Mouse (Mus musculus): ENCODE measurements around the gene Asic2.

Asic2 gene

GRCm38 (mm10) chr11:81570406-81570805 is 397.9 kb downstream of the Asic2 start:
- H3K27me3 ChIP-seq (ENCODE audit: insufficient read depth, low read length), result no peaks in the 10 kb centered on the region
- H3K4me3 ChIP-seq (replicated peaks; ENCODE audit: low read length), result no peak overlapping the region
- H3K36me3 ChIP-seq (ENCODE audit: insufficient read depth, low read length), result no peaks in the 10 kb centered on the region
- TF ChIP-seq POU5F1 (IDR thresholded peaks at IDR 0.05; ENCODE audit: borderline replicate concordance, low read length), result no peak
- TF ChIP-seq CTCF (conservative IDR thresholded peaks at IDR 0.05; ENCODE audit: low read length), result no peak
- TF ChIP-seq NANOG (IDR thresholded peaks at IDR 0.05; ENCODE audit: borderline replicate concordance, low read length), result no peak
- H3K4me1 ChIP-seq (replicated peaks; ENCODE audit: low read depth, low read length), result 0 out of 2 replicates have a peak, but pooled peaks cover 4% of the 10 kb centered on the region
- no peaks in the 10 kb centered on the region for H3K9me3 ChIP-seq (ENCODE audit: low read length)

- Histone ChIP-seq H3K36me3 (ENCODE audit: insufficient read depth, low read length) (no peaks in the 10 kb centered on the region), H3K9me3 (ENCODE audit: low read length) (no peaks in the 10 kb centered on the region), H3K4me3 (replicated peaks; ENCODE audit: low read length) (no peak overlapping the region)
Measured at GRCm38 (mm10) chr11:81564857-81565256, 403.4 kb downstream of the Asic2 start.

GRCm38 (mm10) chr11:81560374-81560773 is 407.9 kb downstream of the Asic2 start:
- H3K4me1 ChIP-seq (replicated peaks; ENCODE audit: low read depth, low read length), result 0 out of 2 replicates have a peak, but pooled peaks cover 5% of the 10 kb centered on the region
- peaks cover 4% of the 10 kb centered on the region; the same call in 1 of the 2 replicates for H3K27me3 ChIP-seq (ENCODE audit: insufficient read depth, low read length)
- no peaks in the 10 kb centered on the region for H3K36me3 ChIP-seq (ENCODE audit: insufficient read depth, low read length)
- peaks cover 10% of the 10 kb centered on the region for H3K9me3 ChIP-seq (ENCODE audit: low read length)
- TF ChIP-seq CTCF (conservative IDR thresholded peaks at IDR 0.05; ENCODE audit: low read length) (no peak), NANOG (IDR thresholded peaks at IDR 0.05; ENCODE audit: borderline replicate concordance, low read length) (no peak), POU5F1 (IDR thresholded peaks at IDR 0.05; ENCODE audit: borderline replicate concordance, low read length) (no peak)
- H3K4me3 ChIP-seq (replicated peaks; ENCODE audit: low read length), result no peak overlapping the region

More at GRCm38 (mm10) chr11:81564857-81565256, 403.4 kb downstream of the Asic2 start:
- Histone ChIP-seq H3K4me1 (replicated peaks; ENCODE audit: low read depth, low read length) (0 out of 2 replicates have a peak, but pooled peaks cover 5% of the 10 kb centered on the region), H3K27me3 (ENCODE audit: insufficient read depth, low read length) (peaks cover 4% of the 10 kb centered on the region; the same call in 1 of the 2 replicates)
- TF ChIP-seq NANOG (IDR thresholded peaks at IDR 0.05; ENCODE audit: borderline replicate concordance, low read length), result no peak
- TF ChIP-seq POU5F1 (IDR thresholded peaks at IDR 0.05; ENCODE audit: borderline replicate concordance, low read length), result no peak
- TF ChIP-seq CTCF (conservative IDR thresholded peaks at IDR 0.05; ENCODE audit: low read length), result no peak

- Histone ChIP-seq H3K4me3 (replicated peaks; ENCODE audit: low read length) (no peak overlapping the region), H3K4me1 (replicated peaks; ENCODE audit: low read depth, low read length) (no peaks in the 10 kb centered on the region), H3K36me3 (ENCODE audit: insufficient read depth, low read length) (no peaks in the 10 kb centered on the region), H3K9me3 (ENCODE audit: low read length) (peaks cover 60% of the 10 kb centered on the region), H3K27me3 (ENCODE audit: insufficient read depth, low read length) (no peaks in the 10 kb centered on the region)
- TF ChIP-seq POU5F1 (IDR thresholded peaks at IDR 0.05; ENCODE audit: borderline replicate concordance, low read length), result no peak
- TF ChIP-seq CTCF (conservative IDR thresholded peaks at IDR 0.05; ENCODE audit: low read length), result no peak
- no peak for TF ChIP-seq NANOG (IDR thresholded peaks at IDR 0.05; ENCODE audit: borderline replicate concordance, low read length)
Measured at GRCm38 (mm10) chr11:81543189-81543588, 425.1 kb downstream of the Asic2 start.

GRCm38 (mm10) chr11:81535121-81535717 is 433.0 kb downstream of the Asic2 start:
- TF ChIP-seq NANOG (IDR thresholded peaks at IDR 0.05; ENCODE audit: borderline replicate concordance, low read length), result no peak
- Histone ChIP-seq H3K27me3 (ENCODE audit: insufficient read depth, low read length) (peaks cover 9% of the 10 kb centered on the region; the same call in 1 of the 2 replicates), H3K9me3 (ENCODE audit: low read length) (peaks cover 19% of the 10 kb centered on the region; the same call in 1 of the 2 replicates), H3K36me3 (ENCODE audit: insufficient read depth, low read length) (no peaks in the 10 kb centered on the region), H3K4me1 (replicated peaks; ENCODE audit: low read depth, low read length) (peaks cover 10% of the 10 kb centered on the region), H3K4me3 (replicated peaks; ENCODE audit: low read length) (no peak overlapping the region)

- Histone ChIP-seq H3K9me3 (ENCODE audit: low read length) (peaks cover 19% of the 10 kb centered on the region), H3K4me1 (replicated peaks; ENCODE audit: low read depth, low read length) (peaks cover 10% of the 10 kb centered on the region), H3K4me3 (replicated peaks; ENCODE audit: low read length) (no peak overlapping the region), H3K36me3 (ENCODE audit: insufficient read depth, low read length) (no peaks in the 10 kb centered on the region), H3K27me3 (ENCODE audit: insufficient read depth, low read length) (peaks cover 9% of the 10 kb centered on the region; the same call in 1 of the 2 replicates)
- peak; percentile 81 for TF ChIP-seq CTCF (conservative IDR thresholded peaks at IDR 0.05; ENCODE audit: low read length)
- no peak for TF ChIP-seq POU5F1 (IDR thresholded peaks at IDR 0.05; ENCODE audit: borderline replicate concordance, low read length)
Measured at GRCm38 (mm10) chr11:81534686-81535085, 433.6 kb downstream of the Asic2 start.

- no peaks in the 10 kb centered on the region for H3K36me3 ChIP-seq (ENCODE audit: insufficient read depth, low read length)
- H3K4me1 ChIP-seq (replicated peaks; ENCODE audit: low read depth, low read length), result peaks cover 10% of the 10 kb centered on the region
- TF ChIP-seq POU5F1 (IDR thresholded peaks at IDR 0.05; ENCODE audit: borderline replicate concordance, low read length), result no peak
- no peak for TF ChIP-seq CTCF (conservative IDR thresholded peaks at IDR 0.05; ENCODE audit: low read length)
- TF ChIP-seq NANOG (IDR thresholded peaks at IDR 0.05; ENCODE audit: borderline replicate concordance, low read length), result no peak
Measured at GRCm38 (mm10) chr11:81531906-81532305, 436.4 kb downstream of the Asic2 start.

GRCm38 (mm10) chr11:81522927-81523326 is 445.3 kb downstream of the Asic2 start:
- peaks cover 12% of the 10 kb centered on the region for H3K27me3 ChIP-seq (ENCODE audit: insufficient read depth, low read length)
- H3K4me3 ChIP-seq (replicated peaks; ENCODE audit: low read length), result no peak overlapping the region
- H3K9me3 ChIP-seq (ENCODE audit: low read length), result no peaks in the 10 kb centered on the region
- no peaks in the 10 kb centered on the region for H3K36me3 ChIP-seq (ENCODE audit: insufficient read depth, low read length)
- peaks cover 15% of the 10 kb centered on the region for H3K4me1 ChIP-seq (replicated peaks; ENCODE audit: low read depth, low read length)
- TF ChIP-seq NANOG (IDR thresholded peaks at IDR 0.05; ENCODE audit: borderline replicate concordance, low read length), result no peak
- no peak for TF ChIP-seq POU5F1 (IDR thresholded peaks at IDR 0.05; ENCODE audit: borderline replicate concordance, low read length)
- TF ChIP-seq CTCF (conservative IDR thresholded peaks at IDR 0.05; ENCODE audit: low read length), result no peak

More at GRCm38 (mm10) chr11:81531906-81532305, 436.4 kb downstream of the Asic2 start:
- Histone ChIP-seq H3K4me3 (replicated peaks; ENCODE audit: low read length) (no peak overlapping the region), H3K9me3 (ENCODE audit: low read length) (peaks cover 11% of the 10 kb centered on the region), H3K27me3 (ENCODE audit: insufficient read depth, low read length) (peaks cover 9% of the 10 kb centered on the region; the same call in 1 of the 2 replicates)

- TF ChIP-seq NANOG (IDR thresholded peaks at IDR 0.05; ENCODE audit: borderline replicate concordance, low read length) (no peak), CTCF (conservative IDR thresholded peaks at IDR 0.05; ENCODE audit: low read length) (no peak), POU5F1 (IDR thresholded peaks at IDR 0.05; ENCODE audit: borderline replicate concordance, low read length) (no peak)
- Histone ChIP-seq H3K9me3 (ENCODE audit: low read length) (no peaks in the 10 kb centered on the region), H3K36me3 (ENCODE audit: insufficient read depth, low read length) (no peaks in the 10 kb centered on the region), H3K27me3 (ENCODE audit: insufficient read depth, low read length) (peaks cover 22% of the 10 kb centered on the region), H3K4me3 (replicated peaks; ENCODE audit: low read length) (no peak overlapping the region), H3K4me1 (replicated peaks; ENCODE audit: low read depth, low read length) (peaks cover 19% of the 10 kb centered on the region)
Measured at GRCm38 (mm10) chr11:81521881-81522280, 446.4 kb downstream of the Asic2 start.

Measured in E14TG2a.4 (cell line).